Mouse (Mus musculus) small intestine, adult 2 months (tissue): Measurements from ENCODE around the gene Actr3b. TPM values are rescaled to one million over a fixed set of nuclear protein-coding genes. Genes with fewer than 3 reads are reported as not detected.

ENCODE experiments used
- H3K27ac ChIP-seq: fragments of 200-500 bp; 2 replicates; pipeline ENCODE4 v1.5.1; 2012; ENCODE audit warnings: low read depth, low read length, control low read depth, inconsistent platforms; ENCODE audit not compliant: insufficient read depth
- H3K27me3 ChIP-seq: fragments of 200-500 bp; 2 replicates; pipeline ENCODE4 v1.6.1; 2012; ENCODE audit warnings: mild to moderate bottlenecking, moderate library complexity, low read length, inconsistent platforms; ENCODE audit not compliant: control insufficient read depth, insufficient read depth
- H3K36me3 ChIP-seq: fragments of 200-500 bp; 2 replicates; pipeline ENCODE4 v1.6.1; 2012; ENCODE audit warnings: mild to moderate bottlenecking, low read length, control low read depth, inconsistent platforms; ENCODE audit not compliant: control insufficient read depth, insufficient read depth
- H3K4me1 ChIP-seq: fragments of 200-500 bp; 2 replicates; pipeline ENCODE4 v1.6.1; 2012; ENCODE audit warnings: low read length, inconsistent platforms, mixed read lengths; ENCODE audit not compliant: control insufficient read depth, insufficient read depth, insufficient read length
- H3K4me3 ChIP-seq: fragments of 200-500 bp; 2 replicates; pipeline ENCODE4 v1.5.1; 2012; ENCODE audit warnings: low read depth, mild to moderate bottlenecking, control low read depth, inconsistent platforms, low read length, moderate library complexity
- CTCF ChIP-seq: fragments of 200-500 bp; IDR thresholded peaks from 2 replicates; pipeline ENCODE4 v1.5.1; 2012; ENCODE audit warnings: low read depth, mild to moderate bottlenecking, control low read depth, inconsistent platforms, low read length, moderate library complexity, mixed read lengths; ENCODE audit not compliant: insufficient replicate concordance, insufficient read length; ENCODE audit errors: extremely low read depth
- POLR2A ChIP-seq: fragments of 200-500 bp; IDR thresholded peaks from 2 replicates; pipeline ENCODE4 v1.6.1; 2012; ENCODE audit warnings: low read depth, mild to moderate bottlenecking, control low read depth, inconsistent platforms, low read length, moderate library complexity
- WGBS: fragments of 180-500 bp; shearing (Covaris S2); methylation state at CpG from one replicate; pipeline ENCODE4 v1.1.7; 2018; 5-methylcytosine and 5-hydroxymethylcytosine counted together
- polyA plus RNA-seq: library from polyadenylated mRNA; depleted of rRNA; stranded (reverse); fragments of >200 nt; gene quantifications from 2 replicates; pipeline ENCODE4 v1.2.3, GENCODE M21; 2012

Actr3b gene
- polyA plus RNA-seq, 1 experiment = 0.09 TPM

- Histone ChIP-seq H3K4me1 (no peaks in the 10 kb centered on the region), H3K4me3 (no peak overlapping the region), H3K27ac (no peak overlapping the region), H3K27me3 (no peaks in the 10 kb centered on the region), H3K36me3 (no peaks in the 10 kb centered on the region)
- TF ChIP-seq POLR2A (no peak), CTCF (no peak)
- WGBS = 60% methylated on average over 13 of the region's 13 CpGs
Measured at GRCm38 (mm10) chr5:25773921-25774790, 14.4 kb downstream of the Actr3b start.

GRCm38 (mm10) chr5:25791570-25791969 is 31.8 kb downstream of the Actr3b start:
- Histone ChIP-seq H3K36me3 (no peaks in the 10 kb centered on the region), H3K27ac (no peak overlapping the region), H3K4me1 (no peaks in the 10 kb centered on the region), H3K27me3 (no peaks in the 10 kb centered on the region), H3K4me3 (no peak overlapping the region)
- TF ChIP-seq POLR2A = no peak
- TF ChIP-seq CTCF = no peak
- 85% methylated on average over 6 of the region's 6 CpGs for WGBS

- WGBS = 84% methylated on average over 11 of the region's 11 CpGs
- no peaks in the 10 kb centered on the region for H3K36me3 ChIP-seq
- TF ChIP-seq POLR2A = no peak
- no peak for TF ChIP-seq CTCF
- no peaks in the 10 kb centered on the region for H3K4me1 ChIP-seq
- H3K27ac ChIP-seq = no peak overlapping the region
- no peak overlapping the region for H3K4me3 ChIP-seq
- no peaks in the 10 kb centered on the region for H3K27me3 ChIP-seq
Measured at GRCm38 (mm10) chr5:25797776-25798175, 38.0 kb downstream of the Actr3b start.

- Histone ChIP-seq H3K36me3 (no peaks in the 10 kb centered on the region), H3K27me3 (no peaks in the 10 kb centered on the region), H3K27ac (no peak overlapping the region), H3K4me3 (no peak overlapping the region), H3K4me1 (no peaks in the 10 kb centered on the region)
- no peak for TF ChIP-seq POLR2A
- TF ChIP-seq CTCF = no peak
- WGBS = 61% methylated on average over 6 of the region's 6 CpGs
Measured at GRCm38 (mm10) chr5:25800929-25801328, 41.1 kb downstream of the Actr3b start.

- H3K4me3 ChIP-seq = no peak overlapping the region
- WGBS = 55% methylated on average over 4 of the region's 4 CpGs
- H3K4me1 ChIP-seq = no peaks in the 10 kb centered on the region
- H3K27ac ChIP-seq = no peak overlapping the region
- H3K27me3 ChIP-seq = no peaks in the 10 kb centered on the region
- TF ChIP-seq CTCF (no peak), POLR2A (no peak)
- no peaks in the 10 kb centered on the region for H3K36me3 ChIP-seq
Measured at GRCm38 (mm10) chr5:25801744-25802143, 41.9 kb downstream of the Actr3b start.

- 69% methylated on average over 5 of the region's 5 CpGs for WGBS
- H3K27me3 ChIP-seq = no peaks in the 10 kb centered on the region
- H3K4me1 ChIP-seq = no peaks in the 10 kb centered on the region
- no peak overlapping the region for H3K27ac ChIP-seq
- H3K4me3 ChIP-seq = no peak overlapping the region
- no peaks in the 10 kb centered on the region for H3K36me3 ChIP-seq
- TF ChIP-seq POLR2A (no peak), CTCF (no peak)
Measured at GRCm38 (mm10) chr5:25804569-25804968, 44.8 kb downstream of the Actr3b start.

GRCm38 (mm10) chr5:25812922-25813321 is 53.1 kb downstream of the Actr3b start:
- H3K27ac ChIP-seq = no peak overlapping the region
- no peaks in the 10 kb centered on the region for H3K36me3 ChIP-seq
- WGBS = 43% methylated on average over 6 of the region's 6 CpGs
- H3K4me3 ChIP-seq = no peak overlapping the region
- TF ChIP-seq POLR2A (no peak), CTCF (no peak)
- H3K4me1 ChIP-seq = no peaks in the 10 kb centered on the region
- H3K27me3 ChIP-seq = no peaks in the 10 kb centered on the region
